ENCODE assay signal across 13 mouse cellular contexts in genomic region chr13:12013986-12014385, GRCm38 (mm10).
DNase-seq lines count a peak whose midpoint lies in the region; ATAC-seq lines count a peak whose summit lies in the region.
"Had no signal": no experiment of that assay in that cellular context is flagged by ENCODE, and none has a peak within 500 bp of the region (broad histone marks: within the 10 kb centered on the region; RNA-seq: fewer than 3 reads in every experiment).

No protein-coding gene starts in this region.

- no peak overlapping the region for H3K27ac ChIP-seq in forebrain, embryonic 15.5 days (replicated peaks)
- no peak overlapping the region for H3K27ac ChIP-seq in hindbrain, embryonic 13.5 days
- H3K27ac ChIP-seq: forebrain, embryonic 10.5 days; heart, embryonic 15.5 days; hindbrain, embryonic 15.5 days; stomach, embryonic 15.5 days had no signal

- 79% methylated on average over 8 of the region's 8 CpGs for WGBS in forebrain, embryonic 15.5 days
- 82% methylated on average over 8 of the region's 8 CpGs for WGBS in hindbrain, embryonic 13.5 days

- H3K4me1 ChIP-seq in forebrain, embryonic 15.5 days, result no peaks in the 10 kb centered on the region
- peaks cover 6% of the 10 kb centered on the region; the same call in 1 of the 2 replicates for H3K4me1 ChIP-seq in hindbrain, embryonic 13.5 days (replicated peaks)
- H3K4me1 ChIP-seq: forebrain, embryonic 10.5 days; stomach, embryonic 15.5 days had no signal

- H3K4me3 ChIP-seq in forebrain, embryonic 15.5 days, result no peak overlapping the region
- H3K4me3 ChIP-seq in hindbrain, embryonic 13.5 days, result no peak overlapping the region
- H3K4me3 ChIP-seq: forebrain, embryonic 10.5 days; heart, embryonic 15.5 days; hindbrain, embryonic 15.5 days; neural tube, embryonic 15.5 days; stomach, embryonic 15.5 days had no signal

- no peak overlapping the region for H3K4me2 ChIP-seq in forebrain, embryonic 15.5 days (replicated peaks)
- no peak overlapping the region for H3K4me2 ChIP-seq in hindbrain, embryonic 13.5 days
- H3K4me2 ChIP-seq: heart, embryonic 15.5 days; hindbrain, embryonic 15.5 days; neural tube, embryonic 15.5 days; stomach, embryonic 15.5 days had no signal

- no peak for ATAC-seq in forebrain, embryonic 15.5 days (replicated peaks)
- no peak for ATAC-seq in hindbrain, embryonic 13.5 days (ENCODE audit: low FRiP score)

- DNase-seq in cerebellum, postnatal 10 days, result peak; percentile 24 to 41
- peak; percentile 18 to 30 for DNase-seq in frontal cortex, postnatal 10 days (ENCODE audit: low spot score in 2 of 2)
- peak; percentile 49 to 79 for DNase-seq in layer of hippocampus, postnatal 14 days (ENCODE audit: low spot score in 2 of 2)
- peak; percentile 66 to 73 for DNase-seq in right cerebral cortex, postnatal 10 days (ENCODE audit: low spot score in 2 of 2)
- no peak for DNase-seq in liver
- DNase-seq: kidney, adult 18-20 months had no signal

- no peaks in the 10 kb centered on the region for H3K27me3 ChIP-seq in forebrain, embryonic 15.5 days
- no peaks in the 10 kb centered on the region for H3K27me3 ChIP-seq in hindbrain, embryonic 13.5 days
- H3K27me3 ChIP-seq: heart, embryonic 15.5 days; hindbrain, embryonic 15.5 days; neural tube, embryonic 15.5 days; stomach, embryonic 15.5 days had no signal

- no peak overlapping the region for H3K9ac ChIP-seq in forebrain, embryonic 15.5 days (replicated peaks)
- H3K9ac ChIP-seq in hindbrain, embryonic 13.5 days, result no peak overlapping the region
- H3K9ac ChIP-seq: heart, embryonic 15.5 days; hindbrain, embryonic 15.5 days; neural tube, embryonic 15.5 days; stomach, embryonic 15.5 days had no signal

- no peaks in the 10 kb centered on the region for H3K9me3 ChIP-seq in forebrain, embryonic 15.5 days
- no peaks in the 10 kb centered on the region for H3K9me3 ChIP-seq in hindbrain, embryonic 13.5 days
- H3K9me3 ChIP-seq: forebrain, embryonic 10.5 days; heart, embryonic 15.5 days; hindbrain, embryonic 15.5 days; neural tube, embryonic 15.5 days; stomach, embryonic 15.5 days had no signal

- H3K36me3 ChIP-seq in forebrain, embryonic 15.5 days, result no peaks in the 10 kb centered on the region
- H3K36me3 ChIP-seq in hindbrain, embryonic 13.5 days, result no peaks in the 10 kb centered on the region
- H3K36me3 ChIP-seq: forebrain, embryonic 10.5 days; heart, embryonic 15.5 days; hindbrain, embryonic 15.5 days; neural tube, embryonic 15.5 days; stomach, embryonic 15.5 days had no signal
